Mouse (Mus musculus): ENCODE data around the gene Hist1h2bb. TPM values are rescaled to one million over a fixed set of nuclear protein-coding genes. Genes with fewer than 3 reads are reported as not detected.
"Not testable (repeated sequence)": the region's sequence is repeated elsewhere in the genome, so short reads cannot be mapped to it uniquely, and the experiment has no call there.

Hist1h2bb gene
- 10 to 100 TPM; 14.1 to 21.7 (median 16.7) TPM for total RNA-seq (2022)

DNA sequence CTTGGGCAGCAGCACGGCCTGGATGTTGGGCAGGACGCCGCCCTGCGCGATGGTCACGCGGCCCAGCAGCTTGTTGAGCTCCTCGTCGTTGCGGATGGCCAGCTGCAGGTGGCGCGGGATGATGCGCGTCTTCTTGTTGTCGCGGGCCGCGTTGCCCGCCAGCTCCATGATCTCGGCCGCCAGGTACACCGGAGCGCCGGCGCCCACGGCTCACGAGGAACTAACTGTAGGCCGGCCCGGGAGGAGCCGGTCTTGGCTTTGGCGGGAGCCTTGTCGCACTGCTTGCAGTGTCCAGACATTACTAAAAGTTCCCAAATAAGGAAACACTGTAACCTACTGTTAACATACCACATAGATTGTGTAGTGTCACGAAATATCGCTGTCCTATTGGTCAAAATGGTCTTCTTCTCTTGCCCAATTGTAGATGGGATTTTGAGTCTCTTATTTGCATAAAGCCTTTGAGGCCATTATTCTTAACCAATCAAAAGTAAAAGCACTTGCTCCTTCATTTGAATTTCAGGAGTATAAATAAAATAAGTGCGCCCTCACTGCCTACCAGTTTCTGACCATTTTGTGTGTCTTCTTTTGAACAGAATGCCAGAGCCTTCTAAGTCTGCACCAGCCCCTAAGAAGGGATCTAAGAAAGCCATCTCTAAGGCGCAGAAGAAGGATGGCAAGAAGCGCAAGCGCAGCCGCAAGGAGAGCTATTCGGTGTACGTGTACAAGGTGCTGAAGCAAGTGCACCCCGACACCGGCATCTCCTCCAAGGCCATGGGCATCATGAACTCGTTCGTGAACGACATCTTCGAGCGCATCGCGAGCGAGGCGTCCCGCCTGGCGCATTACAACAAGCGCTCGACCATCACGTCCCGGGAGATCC is at the start of gene Hist1h2bb:
Gene Hist1h2bb (plus strand): TSS at position 534 of the 880 bp plus-strand sequence.
- DNase-seq (ENCODE audit: low spot score in 2 of 2) = peak; percentile 66 to 80

GRCm38 (mm10) chr13:23697491-23698299 is 48.8 kb upstream of the Hist1h2bb start:
- no peak for DNase-seq (ENCODE audit: low spot score in 2 of 2)

- peak; percentile 98 to 99 for DNase-seq (ENCODE audit: low spot score in 2 of 2)
Observed at GRCm38 (mm10) chr13:23698300-23698693, 48.2 kb upstream of the Hist1h2bb start, which contains the start of gene Hist1h4c. Gene Hist1h4c, minus strand, starts transcription at chr13:23698454.

DNA sequence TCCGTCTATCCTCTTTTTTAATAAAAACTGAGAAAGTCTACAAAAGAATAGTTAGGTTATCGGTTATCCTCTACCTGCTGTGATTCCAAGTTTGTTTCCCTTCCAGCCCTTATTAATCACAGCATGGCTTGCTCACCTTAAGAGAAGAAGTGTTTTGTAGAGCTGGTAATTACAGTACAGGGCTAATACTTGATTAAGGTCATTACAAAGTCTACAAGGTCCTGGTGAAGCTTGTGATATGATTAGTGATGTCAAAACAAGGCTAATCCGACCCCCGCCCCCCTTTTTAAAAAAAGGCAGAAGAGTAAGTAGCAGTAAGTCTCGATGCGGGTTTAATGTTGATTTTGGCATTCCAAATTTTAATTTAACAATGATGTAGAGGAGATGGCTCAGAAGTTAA is 47.5 kb upstream of the Hist1h2bb start:
- DNase-seq (ENCODE audit: low spot score in 2 of 2) = no peak

GRCm38 (mm10) chr13:23699767-23700166 is 46.8 kb upstream of the Hist1h2bb start:
- no peak for DNase-seq (ENCODE audit: low spot score in 2 of 2)

DNA sequence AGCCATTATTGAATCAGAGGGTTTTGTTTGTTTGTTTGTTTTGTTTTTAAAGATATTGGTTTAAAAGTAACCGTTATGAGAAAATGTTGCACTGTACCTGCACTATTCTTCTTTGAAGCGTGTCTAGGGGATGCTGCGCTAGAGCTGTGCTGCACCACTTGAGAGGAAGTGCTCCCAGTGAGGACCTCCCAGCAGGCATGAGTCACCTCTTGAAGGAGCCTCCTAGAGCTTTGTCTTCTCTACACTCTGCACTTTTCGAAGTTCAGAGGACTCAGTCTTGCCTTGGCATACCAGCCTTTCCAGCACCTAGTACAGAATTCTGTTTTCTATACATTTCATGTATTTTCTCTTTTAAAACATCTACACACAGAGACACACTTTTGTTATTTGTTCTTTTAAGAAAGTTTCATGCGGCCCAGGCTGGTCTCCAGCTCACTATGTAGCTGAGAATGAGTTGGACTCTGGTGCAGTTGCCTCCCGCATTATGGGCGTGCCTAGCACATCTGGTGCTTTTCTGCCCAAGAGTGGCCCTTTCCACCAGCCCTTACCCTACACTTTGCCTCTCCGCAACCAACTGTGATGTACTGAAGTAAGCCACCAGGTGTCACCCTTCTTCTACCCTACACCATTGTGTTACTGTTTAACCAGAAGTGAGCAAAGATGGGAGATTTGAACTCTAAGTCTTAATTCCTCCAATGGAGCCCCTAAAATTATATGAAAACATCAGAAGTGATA is 45.6 kb upstream of the Hist1h2bb start:
- DNase-seq (ENCODE audit: low spot score in 2 of 2) = peak; percentile 60 to 78

- DNase-seq (ENCODE audit: low spot score in 2 of 2) = no peak
Observed at GRCm38 (mm10) chr13:23702220-23702619, 44.3 kb upstream of the Hist1h2bb start.

DNA sequence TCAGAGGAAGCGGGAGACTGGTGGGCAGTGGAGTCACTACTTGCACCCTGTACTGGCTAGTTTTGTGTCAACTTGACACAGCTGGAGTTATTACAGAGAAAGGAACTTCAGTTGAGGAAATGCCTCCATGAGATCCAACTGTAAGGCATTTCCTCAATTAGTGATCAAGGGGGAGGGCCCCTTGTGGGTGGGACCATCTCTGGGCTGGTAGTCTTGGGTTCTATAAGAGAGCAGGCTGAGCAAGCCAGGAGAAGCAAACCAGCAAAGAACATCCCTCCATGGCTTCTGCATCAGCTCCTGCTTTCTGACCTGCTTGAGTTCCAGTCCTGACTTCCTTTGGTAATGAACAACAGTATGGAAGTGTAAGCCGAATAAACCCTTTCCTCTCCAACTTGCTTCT is 43.7 kb upstream of the Hist1h2bb start:
- DNase-seq (ENCODE audit: low spot score in 2 of 2) = not testable (repeated sequence)

- no peak for DNase-seq (ENCODE audit: low spot score in 2 of 2)
Observed at GRCm38 (mm10) chr13:23705751-23706356, 40.7 kb upstream of the Hist1h2bb start.

GRCm38 (mm10) chr13:23706771-23707170 is 39.8 kb upstream of the Hist1h2bb start:
- no peak for DNase-seq (ENCODE audit: low spot score in 2 of 2)

GRCm38 (mm10) chr13:23708041-23708440 is 38.5 kb upstream of the Hist1h2bb start:
- no peak for DNase-seq (ENCODE audit: low spot score in 2 of 2)

DNA sequence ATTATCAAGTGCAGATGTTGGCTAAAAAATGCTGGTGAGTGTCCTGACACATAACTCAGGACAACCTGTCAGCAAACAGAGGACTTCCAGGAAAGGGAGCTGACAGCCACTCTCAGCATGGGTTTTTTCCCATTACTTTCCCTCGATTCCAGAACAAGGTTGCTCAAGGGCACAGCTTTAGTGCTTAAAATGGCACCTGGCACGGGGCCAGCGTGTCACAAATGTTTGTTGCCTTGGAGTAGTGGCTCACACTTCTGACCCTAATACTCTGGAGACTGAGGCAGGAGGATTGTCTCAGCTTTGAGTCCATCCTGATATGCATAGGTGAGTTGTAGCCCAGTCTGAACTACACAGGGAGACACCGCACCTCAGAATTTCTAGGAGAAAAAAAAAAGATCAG is 37.9 kb upstream of the Hist1h2bb start:
- no peak for DNase-seq (ENCODE audit: low spot score in 2 of 2)

DNA sequence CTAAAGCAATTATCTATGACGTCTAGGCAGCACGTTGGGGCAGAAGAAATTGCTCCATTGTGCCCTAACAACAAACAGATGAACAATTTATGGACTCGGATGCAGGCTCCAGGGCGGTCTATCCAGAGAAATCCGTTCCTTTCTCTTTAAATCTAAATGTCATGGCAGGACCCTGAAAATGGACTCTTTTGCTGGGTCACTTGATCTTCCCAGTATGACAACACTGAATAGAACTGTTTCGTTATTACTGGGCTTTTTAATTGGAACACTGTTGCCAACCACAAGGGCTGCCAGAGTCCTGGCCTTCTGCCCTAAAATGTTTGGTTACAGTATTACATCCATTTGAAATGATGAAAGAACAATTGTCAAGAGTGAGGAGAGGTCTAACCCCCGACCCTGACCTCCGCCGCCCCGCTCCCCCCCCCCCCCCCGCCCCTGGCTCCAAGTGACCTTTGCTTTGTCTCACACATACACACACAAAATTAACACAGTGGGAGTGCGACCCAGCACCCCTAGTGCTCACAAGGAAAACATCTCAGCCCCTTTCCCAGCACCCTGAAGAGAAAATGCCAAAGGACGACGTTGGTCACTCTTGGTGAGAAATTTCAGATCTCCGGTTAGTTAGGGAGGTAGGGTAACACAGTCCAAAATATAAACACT is 36.7 kb upstream of the Hist1h2bb start:
- no peak for DNase-seq (ENCODE audit: low spot score in 2 of 2)

DNA sequence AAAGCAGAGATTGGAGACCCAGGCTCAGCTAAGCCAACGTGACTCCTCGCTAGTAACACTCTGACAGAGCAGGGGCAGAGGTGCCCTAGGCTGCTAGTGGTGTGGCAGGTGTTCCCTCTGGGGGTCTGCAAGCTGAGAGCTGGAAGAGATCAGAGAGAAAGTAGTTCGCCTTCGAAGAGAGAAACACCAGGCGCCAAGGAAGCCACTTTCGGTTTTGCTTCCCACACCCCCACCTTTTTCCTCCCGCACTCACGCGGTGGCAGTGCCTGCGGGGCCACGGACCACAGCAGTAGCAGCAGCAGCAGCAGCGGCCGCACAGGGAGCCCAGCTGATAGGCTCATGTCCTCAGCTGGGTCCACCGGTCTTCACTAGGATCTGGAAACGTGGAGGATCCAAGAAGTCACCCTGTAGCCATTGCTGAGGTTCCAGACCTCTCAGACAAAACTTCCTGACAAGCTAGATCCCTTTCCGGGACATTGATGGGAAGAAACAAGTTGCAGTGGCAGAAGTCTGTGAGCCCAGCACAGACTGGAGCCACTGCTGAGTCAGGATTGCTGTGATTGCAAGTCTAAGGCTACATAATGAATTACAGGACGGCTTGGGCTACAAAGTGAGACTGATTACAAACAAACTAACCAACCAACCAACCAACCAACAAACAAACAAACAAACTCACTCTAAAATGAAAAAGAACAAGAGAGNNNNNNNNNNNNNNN is 36.0 kb upstream of the Hist1h2bb start, which contains the start of gene Hfe:
Gene Hfe (minus strand): TSS at position 481 of the 716 bp plus-strand sequence.
- DNase-seq (ENCODE audit: low spot score in 2 of 2) = no peak

- no peak for DNase-seq (ENCODE audit: low spot score in 2 of 2)
Observed at GRCm38 (mm10) chr13:23716261-23717042, 30.1 kb upstream of the Hist1h2bb start.

DNA sequence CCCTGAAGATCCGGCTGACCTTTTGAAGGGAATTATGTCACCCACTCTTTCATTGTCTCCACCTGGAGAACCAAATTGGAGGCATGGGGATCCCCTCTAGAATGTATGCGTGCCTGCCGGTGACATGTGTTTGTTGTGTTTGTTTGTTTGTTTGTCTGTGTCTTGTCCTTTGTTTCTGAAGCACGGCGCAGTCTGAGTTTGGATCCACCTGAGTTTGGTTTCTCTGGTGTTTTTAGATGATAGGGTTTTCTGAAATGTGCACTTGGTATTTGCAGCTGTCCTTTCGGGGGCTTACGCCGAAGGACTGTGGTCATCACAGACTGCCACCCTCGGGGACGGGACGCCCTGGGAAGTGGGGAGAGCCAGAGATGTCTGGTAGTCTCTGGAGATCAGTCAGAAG is 29.4 kb upstream of the Hist1h2bb start:
- no peak for DNase-seq (ENCODE audit: low spot score in 2 of 2)

DNA sequence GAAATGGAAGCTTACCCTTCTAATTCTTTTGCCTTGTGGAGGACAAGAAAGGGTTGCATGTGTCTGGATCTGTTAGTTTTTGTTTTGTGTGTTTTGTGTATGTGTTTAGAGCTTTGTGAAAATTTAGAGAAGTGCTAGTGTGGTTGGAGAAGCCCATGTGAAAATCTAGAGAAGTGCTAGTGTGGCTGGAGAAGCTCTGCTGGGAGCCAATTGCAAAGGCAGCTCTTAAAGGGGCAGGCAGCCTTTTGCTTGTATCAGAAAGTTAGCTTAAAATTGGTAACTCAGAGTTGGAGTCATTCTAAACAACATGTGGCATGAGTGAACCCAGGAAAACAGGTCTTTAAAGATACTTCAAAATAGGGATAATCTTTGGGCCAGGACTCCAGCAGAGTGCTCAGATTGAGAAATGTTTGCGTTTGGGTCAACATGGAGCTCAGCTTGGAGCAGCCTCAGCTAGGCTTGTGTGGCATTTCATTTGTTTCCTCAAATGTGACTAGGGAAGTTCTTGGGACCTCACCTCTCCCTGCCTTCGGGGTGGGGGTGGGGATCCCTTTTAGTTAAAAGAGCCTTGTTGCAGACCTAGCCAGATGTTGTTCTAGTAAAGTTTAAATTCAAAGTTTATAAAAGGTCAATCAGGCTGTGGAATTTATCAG is 28.8 kb upstream of the Hist1h2bb start:
- DNase-seq (ENCODE audit: low spot score in 2 of 2) = not testable (repeated sequence)

DNA sequence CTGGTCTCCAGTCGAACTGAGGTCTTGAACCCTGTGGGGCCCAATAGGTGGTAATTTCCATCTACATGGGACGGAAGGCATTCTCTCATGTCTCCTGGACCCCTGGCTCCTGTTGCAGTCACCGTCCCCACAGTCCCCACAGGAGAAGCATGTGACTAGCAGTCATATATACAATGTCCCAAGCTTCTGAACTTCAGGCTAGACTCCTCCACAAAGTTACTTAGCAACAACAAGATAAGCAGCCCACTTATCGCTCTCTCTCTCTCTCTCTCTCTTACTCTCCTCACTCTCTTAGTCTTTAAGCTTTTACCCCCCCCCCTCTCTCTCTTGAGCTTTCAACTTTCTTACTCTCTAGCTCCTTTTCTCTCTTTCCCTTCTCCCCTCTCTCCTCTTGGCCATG is 22.3 kb upstream of the Hist1h2bb start:
- no peak for DNase-seq (ENCODE audit: low spot score in 2 of 2)

All from layer of hippocampus, adult 8-10 months (tissue).